Mouse (Mus musculus): ENCODE measurements around the gene Acsm5. TPM values are rescaled to one million over a fixed set of nuclear protein-coding genes. Genes with fewer than 3 reads are reported as not detected.
A peak's percentile ranks its signal among the peaks of the same experiment; 100 is the strongest.

The Acsm5 gene
- polyA plus RNA-seq, 1 experiment from 2014 or later, result not detected

DNA sequence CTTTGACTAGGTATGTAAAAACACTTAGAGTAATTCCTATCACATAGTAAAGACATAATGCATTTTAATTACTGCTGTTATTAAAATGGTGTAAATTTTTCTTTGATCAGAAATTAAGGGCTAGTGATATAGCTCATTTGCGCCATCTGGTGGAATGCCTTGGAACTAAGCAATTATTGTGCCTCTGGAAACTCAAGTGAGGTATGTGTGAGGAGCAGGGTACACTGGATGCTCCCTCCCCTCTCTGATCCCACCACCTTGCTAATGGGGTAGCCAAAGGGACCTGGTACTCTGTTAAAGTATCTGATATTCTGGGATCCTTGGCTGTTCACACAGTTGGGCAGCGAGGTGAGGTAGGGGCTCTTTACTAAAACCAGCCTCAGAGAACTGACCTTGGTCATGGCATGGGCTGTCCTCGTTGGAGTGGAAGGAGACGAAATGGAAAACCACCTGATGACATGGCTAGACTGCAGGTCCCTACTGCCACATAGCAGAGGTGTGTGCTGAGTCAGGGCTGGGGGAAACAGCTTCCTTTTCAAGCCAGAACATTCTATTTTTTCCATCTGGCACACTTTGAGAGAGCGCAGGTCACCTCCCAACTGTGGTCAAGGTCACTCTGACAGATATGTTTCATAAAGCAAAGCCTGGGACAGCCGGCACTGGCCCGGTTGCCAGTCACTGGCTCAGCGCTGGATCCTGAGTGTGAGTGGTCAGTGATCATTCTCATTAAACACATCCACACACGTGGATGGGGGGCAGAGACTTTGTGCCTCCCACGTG lies 3.6 kb upstream of the Acsm5 start:
- H3K9me3 ChIP-seq (ENCODE audit: control insufficient read depth, low read length), result no peaks in the 10 kb centered on the region
- ATAC-seq (replicated peaks; ENCODE audit: low FRiP score, low TSS enrichment, low read depth), result no peak
- WGBS, result 65% methylated on average over 10 of the region's 10 CpGs

DNA sequence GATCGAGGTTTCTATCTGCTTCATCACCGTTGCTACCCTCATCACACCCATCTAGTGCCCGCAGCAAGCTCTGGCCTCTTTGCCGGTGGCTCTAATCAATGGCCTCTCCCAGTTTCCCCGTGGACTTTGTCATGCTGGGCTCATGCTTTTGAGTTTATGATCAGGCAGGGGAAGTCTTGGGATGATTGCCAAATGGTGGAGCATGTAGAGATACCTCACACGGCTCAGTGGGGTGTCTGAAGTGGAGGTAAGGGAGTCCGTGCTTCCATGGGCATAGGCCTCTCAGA lies 3.0 kb upstream of the Acsm5 start:
- Histone ChIP-seq H3K27me3 (replicated peaks; ENCODE audit: control insufficient read depth, insufficient read depth, low read length) (no peaks in the 10 kb centered on the region), H3K4me3 (ENCODE audit: low read depth, low read length) (no peak overlapping the region), H3K9me3 (ENCODE audit: control insufficient read depth, low read length) (no peaks in the 10 kb centered on the region), H3K9ac (ENCODE audit: low read length) (no peak overlapping the region), H3K27ac (ENCODE audit: low read depth) (no peak overlapping the region), H3K4me1 (replicated peaks; ENCODE audit: control insufficient read depth, insufficient read depth, low read length) (no peaks in the 10 kb centered on the region), H3K36me3 (ENCODE audit: control insufficient read depth, insufficient read depth, low read length) (no peaks in the 10 kb centered on the region), H3K4me2 (ENCODE audit: low read length) (no peak overlapping the region)
- no peak for DNase-seq (ENCODE audit: low spot score)
- no peak for ATAC-seq (replicated peaks; ENCODE audit: low FRiP score, low TSS enrichment, low read depth)
- WGBS, result 78% methylated on average over 7 of the region's 7 CpGs

More for the DNA sequence above, 3.6 kb upstream of the Acsm5 start:
- H3K4me1 ChIP-seq (replicated peaks; ENCODE audit: control insufficient read depth, insufficient read depth, low read length), result no peaks in the 10 kb centered on the region
- no peak overlapping the region for H3K9ac ChIP-seq (ENCODE audit: low read length)
- no peak overlapping the region for H3K4me2 ChIP-seq (ENCODE audit: low read length)
- no peaks in the 10 kb centered on the region for H3K36me3 ChIP-seq (ENCODE audit: control insufficient read depth, insufficient read depth, low read length)
- peak; percentile 70 for DNase-seq (ENCODE audit: low spot score)
- no peaks in the 10 kb centered on the region for H3K27me3 ChIP-seq (replicated peaks; ENCODE audit: control insufficient read depth, insufficient read depth, low read length)
- H3K27ac ChIP-seq (ENCODE audit: low read depth), result no peak overlapping the region
- no peak overlapping the region for H3K4me3 ChIP-seq (ENCODE audit: low read depth, low read length)

- no peak overlapping the region for H3K9ac ChIP-seq (ENCODE audit: low read length)
- no peak overlapping the region for H3K4me3 ChIP-seq (ENCODE audit: low read depth, low read length)
- H3K27me3 ChIP-seq (replicated peaks; ENCODE audit: control insufficient read depth, insufficient read depth, low read length), result no peaks in the 10 kb centered on the region
- DNase-seq (ENCODE audit: low spot score) (peak; percentile 81), ATAC-seq (replicated peaks; ENCODE audit: low FRiP score, low TSS enrichment, low read depth) (no peak)
- 47% methylated on average over 5 of the region's 5 CpGs for WGBS
- H3K27ac ChIP-seq (ENCODE audit: low read depth), result no peak overlapping the region
- H3K4me1 ChIP-seq (replicated peaks; ENCODE audit: control insufficient read depth, insufficient read depth, low read length), result no peaks in the 10 kb centered on the region
- no peaks in the 10 kb centered on the region for H3K36me3 ChIP-seq (ENCODE audit: control insufficient read depth, insufficient read depth, low read length)
- no peak overlapping the region for H3K4me2 ChIP-seq (ENCODE audit: low read length)
- H3K9me3 ChIP-seq (ENCODE audit: control insufficient read depth, low read length), result no peaks in the 10 kb centered on the region
Measured at GRCm38 (mm10) chr7:119519654-119520053, 391 bp downstream of the Acsm5 start.

- Histone ChIP-seq H3K4me2 (ENCODE audit: low read length) (no peak overlapping the region), H3K27ac (ENCODE audit: low read depth) (no peak overlapping the region), H3K27me3 (replicated peaks; ENCODE audit: control insufficient read depth, insufficient read depth, low read length) (no peaks in the 10 kb centered on the region), H3K9me3 (ENCODE audit: control insufficient read depth, low read length) (no peaks in the 10 kb centered on the region), H3K36me3 (ENCODE audit: control insufficient read depth, insufficient read depth, low read length) (no peaks in the 10 kb centered on the region), H3K4me1 (replicated peaks; ENCODE audit: control insufficient read depth, insufficient read depth, low read length) (no peaks in the 10 kb centered on the region), H3K4me3 (ENCODE audit: low read depth, low read length) (no peak overlapping the region), H3K9ac (ENCODE audit: low read length) (no peak overlapping the region)
- no peak for ATAC-seq (replicated peaks; ENCODE audit: low FRiP score, low TSS enrichment, low read depth)
- 70% methylated on average over 3 of the region's 3 CpGs for WGBS
- no peak for DNase-seq (ENCODE audit: low spot score)
Measured at GRCm38 (mm10) chr7:119521816-119522215, 2.6 kb downstream of the Acsm5 start.

DNA sequence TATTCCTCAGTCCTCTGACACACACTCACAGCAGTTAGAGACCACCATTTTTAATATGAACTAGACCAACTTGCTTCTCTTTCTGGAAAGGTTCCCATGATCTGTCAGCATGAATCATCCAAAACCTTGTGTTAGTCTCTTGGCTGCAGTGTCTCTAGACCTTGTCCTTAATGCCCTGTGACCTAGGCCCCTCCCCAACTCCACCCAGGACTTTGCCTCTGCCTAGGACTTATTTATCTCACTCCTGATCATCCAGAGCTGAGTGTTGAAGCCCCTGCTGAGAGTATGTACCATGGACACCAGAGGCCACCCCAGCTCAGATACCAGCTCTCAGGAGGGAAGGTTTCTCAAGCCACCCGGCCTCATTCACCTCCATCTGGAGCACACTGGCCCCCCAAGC lies 3.1 kb downstream of the Acsm5 start:
- Histone ChIP-seq H3K9ac (ENCODE audit: low read length) (no peak overlapping the region), H3K4me2 (ENCODE audit: low read length) (no peak overlapping the region), H3K9me3 (ENCODE audit: control insufficient read depth, low read length) (no peaks in the 10 kb centered on the region), H3K27ac (ENCODE audit: low read depth) (no peak overlapping the region), H3K4me3 (ENCODE audit: low read depth, low read length) (no peak overlapping the region), H3K36me3 (ENCODE audit: control insufficient read depth, insufficient read depth, low read length) (no peaks in the 10 kb centered on the region), H3K4me1 (replicated peaks; ENCODE audit: control insufficient read depth, insufficient read depth, low read length) (no peaks in the 10 kb centered on the region), H3K27me3 (replicated peaks; ENCODE audit: control insufficient read depth, insufficient read depth, low read length) (no peaks in the 10 kb centered on the region)
- ATAC-seq (replicated peaks; ENCODE audit: low FRiP score, low TSS enrichment, low read depth) (no peak), DNase-seq (ENCODE audit: low spot score) (no peak)
- WGBS, result 76% methylated on average over 1 of the region's 1 CpGs

GRCm38 (mm10) chr7:119523389-119523788 lies 4.1 kb downstream of the Acsm5 start, which contains the start of gene Pdilt:
Gene Pdilt (minus strand): TSS chr7:119523489.
- Histone ChIP-seq H3K27me3 (replicated peaks; ENCODE audit: control insufficient read depth, insufficient read depth, low read length) (no peaks in the 10 kb centered on the region), H3K4me1 (replicated peaks; ENCODE audit: control insufficient read depth, insufficient read depth, low read length) (no peaks in the 10 kb centered on the region), H3K9me3 (ENCODE audit: control insufficient read depth, low read length) (no peaks in the 10 kb centered on the region), H3K4me3 (ENCODE audit: low read depth, low read length) (no peak within 1 kb of the TSS), H3K4me2 (ENCODE audit: low read length) (no peak within 1 kb of the TSS), H3K36me3 (ENCODE audit: control insufficient read depth, insufficient read depth, low read length) (no peaks in the 10 kb centered on the region), H3K27ac (ENCODE audit: low read depth) (no peak within 1 kb of the TSS), H3K9ac (ENCODE audit: low read length) (no peak within 1 kb of the TSS)
- no peak for DNase-seq (ENCODE audit: low spot score)
- no peak for ATAC-seq (replicated peaks; ENCODE audit: low FRiP score, low TSS enrichment, low read depth)
- whole genome bisulfite sequencing, result 66% methylated on average over 4 of the region's 4 CpGs

DNA sequence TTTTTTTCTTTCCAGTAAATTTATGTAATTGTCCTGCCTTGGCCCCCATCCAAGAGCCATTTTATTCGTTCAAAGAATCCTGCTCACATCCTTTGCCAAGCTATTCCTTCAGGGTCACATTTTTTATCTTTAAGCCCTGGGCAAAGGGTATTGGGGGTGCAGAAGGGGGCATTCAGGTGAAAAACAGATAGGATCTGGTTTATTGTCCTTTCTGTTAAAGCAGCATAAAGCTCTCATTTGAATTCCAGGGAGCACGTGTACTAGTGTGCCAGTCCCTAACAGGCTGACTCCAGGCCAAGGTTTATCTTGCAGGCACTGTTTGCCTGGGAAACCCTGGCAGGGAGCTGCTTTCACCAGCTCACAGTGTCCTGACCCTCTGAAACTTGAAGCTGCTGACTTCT lies 6.6 kb downstream of the Acsm5 start:
- no peaks in the 10 kb centered on the region for H3K27me3 ChIP-seq (replicated peaks; ENCODE audit: control insufficient read depth, insufficient read depth, low read length)
- 19% methylated on average over 2 of the region's 2 CpGs for WGBS
- H3K9ac ChIP-seq (ENCODE audit: low read length), result no peak overlapping the region
- no peak overlapping the region for H3K4me2 ChIP-seq (ENCODE audit: low read length)
- no peak for DNase-seq (ENCODE audit: low spot score)
- no peak for ATAC-seq (replicated peaks; ENCODE audit: low FRiP score, low TSS enrichment, low read depth)
- H3K36me3 ChIP-seq (ENCODE audit: control insufficient read depth, insufficient read depth, low read length), result no peaks in the 10 kb centered on the region
- no peak overlapping the region for H3K4me3 ChIP-seq (ENCODE audit: low read depth, low read length)
- no peaks in the 10 kb centered on the region for H3K9me3 ChIP-seq (ENCODE audit: control insufficient read depth, low read length)
- H3K27ac ChIP-seq (ENCODE audit: low read depth), result no peak overlapping the region
- no peaks in the 10 kb centered on the region for H3K4me1 ChIP-seq (replicated peaks; ENCODE audit: control insufficient read depth, insufficient read depth, low read length)

- ATAC-seq (replicated peaks; ENCODE audit: low FRiP score, low TSS enrichment, low read depth) (no peak), DNase-seq (ENCODE audit: low spot score) (no peak)
- no peaks in the 10 kb centered on the region for H3K4me1 ChIP-seq (replicated peaks; ENCODE audit: control insufficient read depth, insufficient read depth, low read length)
- no peak overlapping the region for H3K4me2 ChIP-seq (ENCODE audit: low read length)
- H3K4me3 ChIP-seq (ENCODE audit: low read depth, low read length), result no peak overlapping the region
- no peak overlapping the region for H3K9ac ChIP-seq (ENCODE audit: low read length)
- 79% methylated on average over 13 of the region's 13 CpGs for WGBS
- H3K27me3 ChIP-seq (replicated peaks; ENCODE audit: control insufficient read depth, insufficient read depth, low read length), result no peaks in the 10 kb centered on the region
- no peaks in the 10 kb centered on the region for H3K36me3 ChIP-seq (ENCODE audit: control insufficient read depth, insufficient read depth, low read length)
- no peak overlapping the region for H3K27ac ChIP-seq (ENCODE audit: low read depth)
- H3K9me3 ChIP-seq (ENCODE audit: control insufficient read depth, low read length), result no peaks in the 10 kb centered on the region
Measured at GRCm38 (mm10) chr7:119526486-119526885, 7.2 kb downstream of the Acsm5 start.

GRCm38 (mm10) chr7:119527135-119527534 lies 7.9 kb downstream of the Acsm5 start:
- Histone ChIP-seq H3K9ac (ENCODE audit: low read length) (no peak overlapping the region), H3K27ac (ENCODE audit: low read depth) (no peak overlapping the region), H3K4me2 (ENCODE audit: low read length) (no peak overlapping the region), H3K4me1 (replicated peaks; ENCODE audit: control insufficient read depth, insufficient read depth, low read length) (no peaks in the 10 kb centered on the region), H3K36me3 (ENCODE audit: control insufficient read depth, insufficient read depth, low read length) (no peaks in the 10 kb centered on the region), H3K9me3 (ENCODE audit: control insufficient read depth, low read length) (no peaks in the 10 kb centered on the region), H3K27me3 (replicated peaks; ENCODE audit: control insufficient read depth, insufficient read depth, low read length) (no peaks in the 10 kb centered on the region), H3K4me3 (ENCODE audit: low read depth, low read length) (no peak overlapping the region)
- ATAC-seq (replicated peaks; ENCODE audit: low FRiP score, low TSS enrichment, low read depth) (no peak), DNase-seq (ENCODE audit: low spot score) (no peak)
- WGBS, result 94% methylated on average over 1 of the region's 1 CpGs
